ENCODE assay signal across 7 mouse cellular contexts in the genomic region with DNA sequence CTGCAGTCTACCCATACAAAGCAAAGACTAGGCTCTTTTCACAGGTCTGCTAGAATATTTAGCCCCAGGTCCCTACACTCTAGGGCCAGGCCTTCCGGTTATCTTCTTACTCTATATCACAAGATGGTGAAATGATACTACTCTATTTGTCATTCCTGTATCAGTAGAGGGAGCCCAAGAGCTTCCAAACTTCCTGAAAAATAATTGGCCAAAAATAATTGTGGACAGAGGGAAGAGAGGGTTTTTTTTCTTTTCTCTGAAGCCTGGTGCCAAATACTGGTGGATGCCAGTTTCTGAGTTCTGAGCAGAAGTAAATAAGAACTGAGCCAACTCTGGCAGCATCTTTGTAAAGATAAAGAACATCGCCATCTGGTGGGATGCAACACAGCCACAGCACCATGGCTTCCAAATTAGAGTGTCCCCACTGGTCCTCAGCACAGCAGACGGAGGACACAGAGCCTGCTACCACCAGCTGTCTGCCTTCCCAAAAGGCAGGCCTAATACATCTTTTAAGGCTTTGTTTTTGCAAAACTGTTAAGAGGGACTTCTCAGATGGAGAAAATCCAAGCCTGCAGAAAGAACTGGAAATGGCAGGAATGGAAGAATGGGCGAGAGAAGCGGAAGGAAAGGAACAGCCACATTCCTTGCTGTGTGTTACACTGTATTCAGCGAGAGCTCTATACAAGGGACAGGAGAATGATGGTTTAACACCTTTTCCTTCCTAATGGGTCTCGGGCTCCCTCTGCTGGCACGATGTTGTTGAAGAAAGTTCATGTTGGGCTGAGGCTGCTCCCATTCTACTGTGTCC.
DNase-seq lines count a peak whose midpoint lies in the region; ATAC-seq and TF ChIP-seq lines count a peak whose summit lies in the region.

No protein-coding gene starts in this region.

- ATAC-seq in intestine, postnatal 0 days = peak; percentile 53; the same call in 1 of the 2 replicates
- ATAC-seq in midbrain, embryonic 16.5 days = peak; percentile 95

- H3K9ac ChIP-seq in intestine, postnatal 0 days (ENCODE audit: low read depth, low read length) = no peak overlapping the region
- no peak overlapping the region for H3K9ac ChIP-seq in midbrain, embryonic 16.5 days (ENCODE audit: low read depth, low read length)

- H3K4me1 ChIP-seq in intestine, postnatal 0 days (replicated peaks; ENCODE audit: control insufficient read depth, insufficient read depth, low read length) = no peaks in the 10 kb centered on the region
- H3K4me1 ChIP-seq in midbrain, embryonic 16.5 days (ENCODE audit: control insufficient read depth, insufficient read depth, low read length) = no peaks in the 10 kb centered on the region

- peaks cover 6% of the 10 kb centered on the region for H3K36me3 ChIP-seq in intestine, postnatal 0 days (ENCODE audit: control insufficient read depth, insufficient read depth)
- peaks cover 3% of the 10 kb centered on the region; the same call in 1 of the 2 replicates for H3K36me3 ChIP-seq in midbrain, embryonic 16.5 days (ENCODE audit: control insufficient read depth, insufficient read depth, low read length)

- no peak overlapping the region for H3K27ac ChIP-seq in intestine, postnatal 0 days (ENCODE audit: low read depth, low read length)
- peak overlapping the region; percentile 66 for H3K27ac ChIP-seq in midbrain, embryonic 16.5 days (ENCODE audit: low read length)

- peak; percentile 86 for TF ChIP-seq CTCF in intestine, postnatal 0 days (IDR thresholded peaks at IDR 0.05; ENCODE audit: low read depth)

- DNase-seq in ZHBTc4 (ENCODE audit: low read depth, low spot score) = peak; percentile 78
- peak; percentile 97 to 98 for DNase-seq in cerebellum, postnatal 10 days
- DNase-seq in frontal cortex, postnatal 36 days (ENCODE audit: low spot score in 2 of 2) = peak; percentile 76 to 84
- DNase-seq in left cerebral cortex, postnatal 25 days (ENCODE audit: low spot score in 2 of 2) = peak; percentile 72 to 86
- peak; percentile 22 to 62 for DNase-seq in spleen, postnatal 14 days (ENCODE audit: low spot score in 2 of 2)

- H3K27me3 ChIP-seq in intestine, postnatal 0 days (replicated peaks; ENCODE audit: control insufficient read depth, insufficient read depth, low read length) = no peaks in the 10 kb centered on the region
- no peaks in the 10 kb centered on the region for H3K27me3 ChIP-seq in midbrain, embryonic 16.5 days (ENCODE audit: control insufficient read depth, insufficient read depth, low read depth, low read length)

- intact Hi-C loops in left cerebral cortex, postnatal 25 days (cut with DNase I) = loop anchor here (1.0 to 5.0 kb wide), 2 partner anchors 197 to 457 kb away; no protein-coding TSS in a partner anchor

- no peak overlapping the region for H3K4me2 ChIP-seq in intestine, postnatal 0 days (replicated peaks; ENCODE audit: low read depth)
- peak overlapping the region; percentile 21; the same call in 1 of the 2 replicates for H3K4me2 ChIP-seq in midbrain, embryonic 16.5 days (ENCODE audit: low read length)

- H3K4me3 ChIP-seq in intestine, postnatal 0 days (ENCODE audit: low read depth, low read length) = no peak overlapping the region
- no peak overlapping the region for H3K4me3 ChIP-seq in midbrain, embryonic 16.5 days (ENCODE audit: low read depth, low read length)

- H3K9me3 ChIP-seq in intestine, postnatal 0 days (ENCODE audit: control insufficient read depth) = no peaks in the 10 kb centered on the region
- H3K9me3 ChIP-seq in midbrain, embryonic 16.5 days (replicated peaks; ENCODE audit: control insufficient read depth, low read length, poor library complexity, severe bottlenecking) = no peaks in the 10 kb centered on the region

- WGBS in intestine, postnatal 0 days = 49% methylated on average over 8 of the region's 8 CpGs
- 31% methylated on average over 8 of the region's 8 CpGs for WGBS in midbrain, embryonic 16.5 days

Comparison
In these comparisons a context has a peak if more than half of its experiments do, and no peak if none do; other contexts are left out.
1. DNase-seq: peak in every context shown above with its lines; median percentile 98 in cerebellum, postnatal 10 days; 80 in frontal cortex, postnatal 36 days; 79 in left cerebral cortex, postnatal 25 days; 78 in ZHBTc4; 42 in spleen, postnatal 14 days.